Mouse (Mus musculus) cerebellum, adult 8-10 months (tissue): ENCODE measurements at regions not wholly inside any gene's neighbourhood (a gene's known extent, or its start where the extent isn't known, plus 50 kb on each side); places are given as distances from the start of the nearest gene placed in this dataset.

Experiments used
- DNase-seq: peaks from one replicate; pipeline ENCODE4 v3.0.0; 2022

- no peak for DNase-seq
These were observed 312.1 kb downstream of the Tex13c3 start for GRCm38 (mm10) chrX:19168983-19169382.

- DNase-seq, result no peak
These were observed 312.6 kb downstream of the Tex13c3 start for GRCm38 (mm10) chrX:19168546-19168945.

- DNase-seq, result peak; percentile 30
These were observed 313.0 kb downstream of the Tex13c3 start for GRCm38 (mm10) chrX:19168111-19168510.

GRCm38 (mm10) chrX:19167121-19167853 lies 313.8 kb downstream of the Tex13c3 start:
- peak; percentile 23 for DNase-seq

GRCm38 (mm10) chrX:19165891-19166644 lies 315.1 kb downstream of the Tex13c3 start:
- no peak for DNase-seq

GRCm38 (mm10) chrX:19164151-19164550 lies 317.0 kb downstream of the Tex13c3 start:
- no peak for DNase-seq

GRCm38 (mm10) chrX:19162958-19163357 lies 318.2 kb downstream of the Tex13c3 start:
- no peak for DNase-seq

- no peak for DNase-seq
These were observed 318.8 kb downstream of the Tex13c3 start for GRCm38 (mm10) chrX:19162351-19162750.

- no peak for DNase-seq
These were observed 320.7 kb downstream of the Tex13c3 start for GRCm38 (mm10) chrX:19160275-19160930.

- DNase-seq, result no peak
These were observed 323.5 kb downstream of the Tex13c3 start for GRCm38 (mm10) chrX:19157464-19158203.

GRCm38 (mm10) chrX:19153619-19154018 lies 327.5 kb downstream of the Tex13c3 start:
- no peak for DNase-seq

GRCm38 (mm10) chrX:19152170-19152861 lies 328.8 kb downstream of the Tex13c3 start:
- no peak for DNase-seq

GRCm38 (mm10) chrX:19150606-19151005 lies 330.5 kb downstream of the Tex13c3 start:
- DNase-seq, result no peak

GRCm38 (mm10) chrX:19148672-19149071 lies 332.4 kb downstream of the Tex13c3 start:
- no peak for DNase-seq

GRCm38 (mm10) chrX:19148251-19148650 lies 332.9 kb downstream of the Tex13c3 start:
- no peak for DNase-seq

- no peak for DNase-seq
These were observed 368.4 kb downstream of the Tex13c3 start for GRCm38 (mm10) chrX:19112753-19113152.

- DNase-seq, result no peak
These were observed 378.2 kb downstream of the Tex13c3 start for GRCm38 (mm10) chrX:19102911-19103310.

- DNase-seq, result no peak
These were observed 385.2 kb downstream of the Tex13c3 start for GRCm38 (mm10) chrX:19095960-19096359.

GRCm38 (mm10) chrX:19084435-19084834 lies 396.7 kb downstream of the Tex13c3 start:
- no peak for DNase-seq

GRCm38 (mm10) chrX:19080021-19080420 lies 401.1 kb downstream of the Tex13c3 start:
- no peak for DNase-seq
